Mouse (Mus musculus): Measurements from ENCODE around the gene Adgrv1. TPM values are rescaled to one million over a fixed set of nuclear protein-coding genes. Genes with fewer than 3 reads are reported as not detected.

Adgrv1 gene
- total and polyA plus RNA-seq, 3 experiments = 0.17 to 0.44 (median 0.27) TPM

GRCm38 (mm10) chr13:81230161-81230560 lies 402.8 kb downstream of the Adgrv1 start:
- Histone ChIP-seq H3K9ac (ENCODE audit: insufficient read depth, low read depth) (no peak overlapping the region), H3K4me3 (replicated peaks in 1 of 3; ENCODE audit: low read depth in 2 of 3, low read length in 2 of 3, poor library complexity in 1 of 3) (no peak overlapping the region), H3K36me3 (replicated peaks in 1 of 2; ENCODE audit: control insufficient read depth in 1 of 2, insufficient read depth in 1 of 2, low read length in 1 of 2) (no peaks in the 10 kb centered on the region), H3K27me3 (replicated peaks) (no peaks in the 10 kb centered on the region), H3K27ac (ENCODE audit: insufficient read depth, low read depth) (no peak overlapping the region), H3K4me1 (ENCODE audit: control insufficient read depth in 1 of 2, insufficient read depth in 2 of 2) (no peaks in the 10 kb centered on the region), H3K79me2 (replicated peaks; ENCODE audit: control insufficient read depth, extremely low read depth, insufficient read depth, poor library complexity, severe bottlenecking) (no peaks in the 10 kb centered on the region), H3K4me2 (ENCODE audit: insufficient read depth, low read depth, poor library complexity, severe bottlenecking) (no peak overlapping the region), H3K9me3 (replicated peaks; ENCODE audit: low read length) (no peaks in the 10 kb centered on the region)
- in situ Hi-C loops (cut with MboI; ENCODE audit: low pct_ligation_motif_present, low pct_unique_long_range_greater_than_20kb, low sequenced_read_pairs) = no loop called here
- DNase-seq (ENCODE audit: extremely low read depth) = no peak
- dilution Hi-C loops (cut with MboI; ENCODE audit: extremely low pct_ligation_motif_present, extremely low pct_unique_long_range_greater_than_20kb, low sequenced_read_pairs) = no loop called here
- no peak for TF ChIP-seq ZKSCAN1 (IDR thresholded peaks at IDR 0.05; ENCODE audit: borderline replicate concordance, low read depth, low read length)
- no peak for TF ChIP-seq POLR2AphosphoS2 (IDR thresholded peaks at IDR 0.05; ENCODE audit: low read depth, low read length)
- no peak for TF ChIP-seq USF1 (IDR thresholded peaks at IDR 0.05; ENCODE audit: low read depth, low read length)
- TF ChIP-seq ETS1 (conservative IDR thresholded peaks at IDR 0.05; ENCODE audit: low read depth, low read length) = no peak
- no peak for TF ChIP-seq GABPA (IDR thresholded peaks at IDR 0.05; ENCODE audit: insufficient replicate concordance, low read depth, low read length)
- TF ChIP-seq MAFK (IDR thresholded peaks at IDR 0.05; ENCODE audit: insufficient replicate concordance, low read length) = no peak
- TF ChIP-seq KAT2A (IDR thresholded peaks at IDR 0.05; ENCODE audit: insufficient replicate concordance, low read length) = no peak
- TF ChIP-seq TBP (conservative IDR thresholded peaks at IDR 0.05; ENCODE audit: low read depth, low read length) = no peak

- no peak for DNase-seq (ENCODE audit: extremely low read depth)
- in situ Hi-C loops (cut with MboI; ENCODE audit: low pct_ligation_motif_present, low pct_unique_long_range_greater_than_20kb, low sequenced_read_pairs) (no loop called here), dilution Hi-C loops (cut with MboI; ENCODE audit: extremely low pct_ligation_motif_present, extremely low pct_unique_long_range_greater_than_20kb, low sequenced_read_pairs) (no loop called here)
- Histone ChIP-seq H3K4me1 (ENCODE audit: control insufficient read depth in 1 of 2, insufficient read depth in 2 of 2) (no peaks in the 10 kb centered on the region), H3K9me3 (replicated peaks; ENCODE audit: low read length) (no peaks in the 10 kb centered on the region), H3K27ac (ENCODE audit: insufficient read depth, low read depth) (no peak overlapping the region), H3K4me3 (replicated peaks in 1 of 3; ENCODE audit: low read depth in 2 of 3, low read length in 2 of 3, poor library complexity in 1 of 3) (no peak overlapping the region), H3K36me3 (replicated peaks in 1 of 2; ENCODE audit: control insufficient read depth in 1 of 2, insufficient read depth in 1 of 2, low read length in 1 of 2) (no peaks in the 10 kb centered on the region), H3K27me3 (replicated peaks) (no peaks in the 10 kb centered on the region), H3K9ac (ENCODE audit: insufficient read depth, low read depth) (no peak overlapping the region), H3K4me2 (ENCODE audit: insufficient read depth, low read depth, poor library complexity, severe bottlenecking) (no peak overlapping the region), H3K79me2 (replicated peaks; ENCODE audit: control insufficient read depth, extremely low read depth, insufficient read depth, poor library complexity, severe bottlenecking) (no peaks in the 10 kb centered on the region)
- TF ChIP-seq MAZ (IDR thresholded peaks at IDR 0.05; ENCODE audit: low read depth, low read length) (no peak), RCOR1 (conservative IDR thresholded peaks at IDR 0.05; ENCODE audit: low read depth, low read length) (no peak), CTCF (conservative IDR thresholded peaks at IDR 0.05 in 1 of 2, IDR thresholded peaks at IDR 0.05 in 1 of 2; ENCODE audit: low read depth in 2 of 2, low read length in 2 of 2) (no peak), RAD21 (IDR thresholded peaks at IDR 0.05; ENCODE audit: low read depth, low read length) (no peak), USF1 (IDR thresholded peaks at IDR 0.05; ENCODE audit: low read depth, low read length) (no peak), ZKSCAN1 (IDR thresholded peaks at IDR 0.05; ENCODE audit: borderline replicate concordance, low read depth, low read length) (no peak), IRF4 (IDR thresholded peaks at IDR 0.05; ENCODE audit: low read depth, low read length) (no peak), ZNF384 (IDR thresholded peaks at IDR 0.05; ENCODE audit: low read depth, low read length) (no peak)
Measured at GRCm38 (mm10) chr13:81223768-81224167, 409.2 kb downstream of the Adgrv1 start.

GRCm38 (mm10) chr13:81222377-81222776 lies 410.6 kb downstream of the Adgrv1 start:
- no peak overlapping the region for H3K27ac ChIP-seq (ENCODE audit: insufficient read depth, low read depth)
- in situ Hi-C loops (cut with MboI; ENCODE audit: low pct_ligation_motif_present, low pct_unique_long_range_greater_than_20kb, low sequenced_read_pairs) (no loop called here), dilution Hi-C loops (cut with MboI; ENCODE audit: extremely low pct_ligation_motif_present, extremely low pct_unique_long_range_greater_than_20kb, low sequenced_read_pairs) (no loop called here)
- H3K4me1 ChIP-seq (ENCODE audit: control insufficient read depth in 1 of 2, insufficient read depth in 2 of 2) = no peaks in the 10 kb centered on the region
- no peaks in the 10 kb centered on the region for H3K27me3 ChIP-seq (replicated peaks)
- no peaks in the 10 kb centered on the region for H3K36me3 ChIP-seq (replicated peaks in 1 of 2; ENCODE audit: control insufficient read depth in 1 of 2, insufficient read depth in 1 of 2, low read length in 1 of 2)
- H3K4me3 ChIP-seq (replicated peaks in 1 of 3; ENCODE audit: low read depth in 2 of 3, low read length in 2 of 3, poor library complexity in 1 of 3) = no peak overlapping the region
- H3K79me2 ChIP-seq (replicated peaks; ENCODE audit: control insufficient read depth, extremely low read depth, insufficient read depth, poor library complexity, severe bottlenecking) = no peaks in the 10 kb centered on the region
- no peaks in the 10 kb centered on the region for H3K9me3 ChIP-seq (replicated peaks; ENCODE audit: low read length)
- no peak for TF ChIP-seq TBP (conservative IDR thresholded peaks at IDR 0.05; ENCODE audit: low read depth, low read length)
- TF ChIP-seq NRF1 (IDR thresholded peaks at IDR 0.05; ENCODE audit: low read depth, low read length) = no peak
- no peak for TF ChIP-seq MAZ (IDR thresholded peaks at IDR 0.05; ENCODE audit: low read depth, low read length)
- no peak for TF ChIP-seq IRF4 (IDR thresholded peaks at IDR 0.05; ENCODE audit: low read depth, low read length)
- TF ChIP-seq SIN3A (IDR thresholded peaks at IDR 0.05; ENCODE audit: low read length) = no peak
- no peak for TF ChIP-seq JUND (conservative IDR thresholded peaks at IDR 0.05; ENCODE audit: low read depth, low read length)
- TF ChIP-seq MAFK (IDR thresholded peaks at IDR 0.05; ENCODE audit: insufficient replicate concordance, low read length) = no peak
- no peak for TF ChIP-seq UBTF (IDR thresholded peaks at IDR 0.05; ENCODE audit: low read depth, low read length)
- TF ChIP-seq E2F4 (IDR thresholded peaks at IDR 0.05; ENCODE audit: insufficient replicate concordance, low read depth, low read length) = no peak
- TF ChIP-seq PAX5 (IDR thresholded peaks at IDR 0.05; ENCODE audit: low read length) = no peak
- TF ChIP-seq ELF1 (IDR thresholded peaks at IDR 0.05; ENCODE audit: low read depth, low read length) = no peak
- TF ChIP-seq GABPA (IDR thresholded peaks at IDR 0.05; ENCODE audit: insufficient replicate concordance, low read depth, low read length) = no peak
- TF ChIP-seq USF2 (conservative IDR thresholded peaks at IDR 0.05; ENCODE audit: low read depth, low read length) = no peak
- TF ChIP-seq POLR2A (IDR thresholded peaks at IDR 0.05; ENCODE audit: low read depth, low read length) = no peak
- TF ChIP-seq ZC3H11A (IDR thresholded peaks at IDR 0.05; ENCODE audit: low read depth, low read length) = no peak
- TF ChIP-seq ZNF384 (IDR thresholded peaks at IDR 0.05; ENCODE audit: low read depth, low read length) = no peak
- no peak for TF ChIP-seq RCOR1 (conservative IDR thresholded peaks at IDR 0.05; ENCODE audit: low read depth, low read length)
- no peak overlapping the region for H3K4me2 ChIP-seq (ENCODE audit: insufficient read depth, low read depth, poor library complexity, severe bottlenecking)
- DNase-seq (ENCODE audit: extremely low read depth) = no peak
- no peak overlapping the region for H3K9ac ChIP-seq (ENCODE audit: insufficient read depth, low read depth)

Measured in CH12.LX (cell line).